Mouse (Mus musculus) CH12.LX (cell line): ENCODE data around the gene V1ra8.

Experiments used
- BHLHE40 ChIP-seq: IDR thresholded peaks from 2 replicates; pipeline ENCODE4 v1.6.1; 2011; ENCODE audit warnings: mild to moderate bottlenecking, low read depth, low read length, improper control_type of control experiment
- CHD2 ChIP-seq: IDR thresholded peaks from 2 replicates; pipeline ENCODE4 v1.6.1; 2011; ENCODE audit warnings: low read length, improper control_type of control experiment
- CTCF ChIP-seq, 2 experiments: IDR thresholded peaks in 1 of 2; conservative IDR thresholded peaks in 1 of 2; 2 replicates each; pipeline ENCODE4 v1.5.1; 2011 to 2012; ENCODE audit warnings: low read depth in 2 of 2, low read length in 2 of 2, improper control_type of control experiment in 1 of 2, inconsistent platforms in 1 of 2, mild to moderate bottlenecking in 1 of 2, moderate library complexity in 1 of 2
- EP300 ChIP-seq: IDR thresholded peaks from 2 replicates; pipeline ENCODE4 v1.6.1; 2011; ENCODE audit warnings: low read length, improper control_type of control experiment
- ETS1 ChIP-seq: conservative IDR thresholded peaks from 2 replicates; pipeline ENCODE4 v1.6.1; 2012; ENCODE audit warnings: low read depth, mild to moderate bottlenecking, inconsistent platforms, low read length, improper control_type of control experiment, moderate library complexity
- JUND ChIP-seq: conservative IDR thresholded peaks from 2 replicates; pipeline ENCODE4 v1.6.1; 2011; ENCODE audit warnings: low read depth, low read length, improper control_type of control experiment
- KAT2A ChIP-seq: IDR thresholded peaks from 2 replicates; pipeline ENCODE4 v1.6.1; 2012; ENCODE audit warnings: low read length, improper control_type of control experiment, inconsistent platforms; ENCODE audit not compliant: insufficient replicate concordance
- MAZ ChIP-seq: IDR thresholded peaks from 2 replicates; pipeline ENCODE4 v1.6.1; 2012; ENCODE audit warnings: low read depth, mild to moderate bottlenecking, inconsistent platforms, low read length, improper control_type of control experiment, moderate library complexity
- PAX5 ChIP-seq: IDR thresholded peaks from 2 replicates; pipeline ENCODE4 v1.6.1; 2012; ENCODE audit warnings: low read length, inconsistent platforms, mixed read lengths
- POLR2A ChIP-seq: IDR thresholded peaks from 2 replicates; pipeline ENCODE4 v1.6.1; 2011; ENCODE audit warnings: low read depth, mild to moderate bottlenecking, improper control_type of control experiment, low read length
- RAD21 ChIP-seq: IDR thresholded peaks from 2 replicates; pipeline ENCODE4 v1.6.1; 2011; ENCODE audit warnings: low read depth, mild to moderate bottlenecking, low read length, improper control_type of control experiment, moderate library complexity
- UBTF ChIP-seq: IDR thresholded peaks from 2 replicates; pipeline ENCODE4 v1.6.1; 2012; ENCODE audit warnings: low read depth, mild to moderate bottlenecking, inconsistent platforms, low read length, improper control_type of control experiment, moderate library complexity
- ZC3H11A ChIP-seq: IDR thresholded peaks from 2 replicates; pipeline ENCODE4 v1.6.1; 2012; ENCODE audit warnings: low read depth, mild to moderate bottlenecking, inconsistent platforms, low read length, improper control_type of control experiment

DNA sequence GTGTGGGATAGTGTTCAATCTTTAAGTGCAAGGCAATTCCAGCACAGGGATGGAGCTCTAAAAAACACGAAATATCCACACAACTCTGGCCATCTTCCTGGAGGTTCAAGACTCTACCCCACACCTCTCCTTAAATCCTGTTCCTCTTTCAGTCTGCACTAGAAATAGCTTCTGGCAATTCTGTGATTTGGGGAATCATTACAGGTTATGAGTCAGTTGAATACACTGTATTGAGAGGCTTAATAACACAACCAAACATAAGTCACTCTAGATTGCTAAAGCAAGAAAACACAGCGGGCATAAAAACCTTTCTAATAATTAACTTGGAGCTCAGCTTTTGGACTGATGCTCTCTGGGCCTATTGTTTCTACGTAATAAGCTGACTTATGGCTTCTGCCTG, 41.4 kb downstream of the V1ra8 start:
- TF ChIP-seq MAZ: no peak
- no peak for TF ChIP-seq RAD21
- no peak for TF ChIP-seq CTCF (conservative IDR thresholded peaks at IDR 0.05 in 1 of 2, IDR thresholded peaks at IDR 0.05 in 1 of 2; ENCODE audit: low read depth in 2 of 2, low read length in 2 of 2)
- TF ChIP-seq POLR2A: no peak
- no peak for TF ChIP-seq ETS1
- TF ChIP-seq CHD2: no peak
- TF ChIP-seq UBTF: no peak
- TF ChIP-seq PAX5: no peak
- no peak for TF ChIP-seq EP300
- TF ChIP-seq KAT2A: no peak
- no peak for TF ChIP-seq JUND
- no peak for TF ChIP-seq ZC3H11A
- no peak for TF ChIP-seq BHLHE40
